Mouse (Mus musculus): Measurements from ENCODE around the gene Mob1a. TPM values are rescaled to one million over a fixed set of nuclear protein-coding genes. Genes with fewer than 3 reads are reported as not detected.
"Not testable (repeated sequence)": the region's sequence is repeated elsewhere in the genome, so short reads cannot be mapped to it uniquely, and the experiment has no call there.

Mob1a gene
- polyA plus RNA-seq, 1 experiment from 2014 or later: 19.2 TPM

GRCm38 (mm10) chr6:83326394-83326736, 549 bp downstream of the Mob1a start:
- Histone ChIP-seq H3K4me1 (ENCODE audit: control insufficient read depth, insufficient read depth, low read length) (peaks cover 16% of the 10 kb centered on the region), H3K9me3 (replicated peaks; ENCODE audit: control insufficient read depth, low read length, poor library complexity, severe bottlenecking) (no peaks in the 10 kb centered on the region), H3K27ac (ENCODE audit: low read length) (peak overlapping the region; percentile 87), H3K4me3 (ENCODE audit: low read depth, low read length) (peak overlapping the region; percentile 96), H3K27me3 (ENCODE audit: control insufficient read depth, insufficient read depth, low read depth, low read length) (no peaks in the 10 kb centered on the region), H3K4me2 (ENCODE audit: low read length) (peak overlapping the region; percentile 84), H3K36me3 (ENCODE audit: control insufficient read depth, insufficient read depth, low read length) (peaks cover 6% of the 10 kb centered on the region; the same call in 1 of the 2 replicates), H3K9ac (ENCODE audit: low read depth, low read length) (peak overlapping the region; percentile 97)
- ATAC-seq: no peak; the same call in 1 of the 2 replicates
- WGBS: 6% methylated on average over 6 of the region's 6 CpGs

GRCm38 (mm10) chr6:83326761-83327160, 945 bp downstream of the Mob1a start:
- Histone ChIP-seq H3K4me2 (ENCODE audit: low read length) (peak overlapping the region; percentile 84), H3K27me3 (ENCODE audit: control insufficient read depth, insufficient read depth, low read depth, low read length) (no peaks in the 10 kb centered on the region), H3K9ac (ENCODE audit: low read depth, low read length) (peak overlapping the region; percentile 97), H3K4me3 (ENCODE audit: low read depth, low read length) (peak overlapping the region; percentile 96), H3K9me3 (replicated peaks; ENCODE audit: control insufficient read depth, low read length, poor library complexity, severe bottlenecking) (no peaks in the 10 kb centered on the region), H3K4me1 (ENCODE audit: control insufficient read depth, insufficient read depth, low read length) (peaks cover 16% of the 10 kb centered on the region), H3K36me3 (ENCODE audit: control insufficient read depth, insufficient read depth, low read length) (peaks cover 10% of the 10 kb centered on the region), H3K27ac (ENCODE audit: low read length) (no peak overlapping the region)
- 62% methylated on average over 6 of the region's 6 CpGs for WGBS
- no peak for ATAC-seq

GRCm38 (mm10) chr6:83327591-83328190, 1.9 kb downstream of the Mob1a start:
- Histone ChIP-seq H3K27ac (ENCODE audit: low read length) (no peak overlapping the region), H3K9me3 (replicated peaks; ENCODE audit: control insufficient read depth, low read length, poor library complexity, severe bottlenecking) (no peaks in the 10 kb centered on the region), H3K4me2 (ENCODE audit: low read length) (no peak overlapping the region), H3K9ac (ENCODE audit: low read depth, low read length) (no peak overlapping the region), H3K4me1 (ENCODE audit: control insufficient read depth, insufficient read depth, low read length) (peaks cover 16% of the 10 kb centered on the region), H3K36me3 (ENCODE audit: control insufficient read depth, insufficient read depth, low read length) (peaks cover 17% of the 10 kb centered on the region), H3K27me3 (ENCODE audit: control insufficient read depth, insufficient read depth, low read depth, low read length) (no peaks in the 10 kb centered on the region), H3K4me3 (ENCODE audit: low read depth, low read length) (no peak overlapping the region)
- WGBS: 89% methylated on average over 3 of the region's 3 CpGs
- no peak for ATAC-seq

- H3K27me3 ChIP-seq (ENCODE audit: control insufficient read depth, insufficient read depth, low read depth, low read length): no peaks in the 10 kb centered on the region
- H3K9me3 ChIP-seq (replicated peaks; ENCODE audit: control insufficient read depth, low read length, poor library complexity, severe bottlenecking): no peaks in the 10 kb centered on the region
- WGBS: 73% methylated on average over 3 of the region's 3 CpGs
- H3K4me1 ChIP-seq (ENCODE audit: control insufficient read depth, insufficient read depth, low read length): no peaks in the 10 kb centered on the region
- H3K9ac ChIP-seq (ENCODE audit: low read depth, low read length): no peak overlapping the region
- no peak overlapping the region for H3K27ac ChIP-seq (ENCODE audit: low read length)
- ATAC-seq: no peak
- H3K4me2 ChIP-seq (ENCODE audit: low read length): no peak overlapping the region
- H3K36me3 ChIP-seq (ENCODE audit: control insufficient read depth, insufficient read depth, low read length): peaks cover 23% of the 10 kb centered on the region
- H3K4me3 ChIP-seq (ENCODE audit: low read depth, low read length): no peak overlapping the region
These were observed 15.6 kb downstream of the Mob1a start for GRCm38 (mm10) chr6:83341387-83341786.

- H3K27me3 ChIP-seq (ENCODE audit: control insufficient read depth, insufficient read depth, low read depth, low read length): no peaks in the 10 kb centered on the region
- H3K9me3 ChIP-seq (replicated peaks; ENCODE audit: control insufficient read depth, low read length, poor library complexity, severe bottlenecking): no peaks in the 10 kb centered on the region
- H3K9ac ChIP-seq (ENCODE audit: low read depth, low read length): no peak overlapping the region
- no peak overlapping the region for H3K4me2 ChIP-seq (ENCODE audit: low read length)
- no peak overlapping the region for H3K4me3 ChIP-seq (ENCODE audit: low read depth, low read length)
- no peaks in the 10 kb centered on the region for H3K4me1 ChIP-seq (ENCODE audit: control insufficient read depth, insufficient read depth, low read length)
- no peak for ATAC-seq
- peaks cover 23% of the 10 kb centered on the region for H3K36me3 ChIP-seq (ENCODE audit: control insufficient read depth, insufficient read depth, low read length)
- 94% methylated on average over 2 of the region's 2 CpGs for WGBS
- H3K27ac ChIP-seq (ENCODE audit: low read length): no peak overlapping the region
These were observed 17.1 kb downstream of the Mob1a start for GRCm38 (mm10) chr6:83342957-83343356.

- not testable (repeated sequence) for H3K4me2 ChIP-seq (ENCODE audit: low read length)
- WGBS: 94% methylated on average over 8 of the region's 8 CpGs
These were observed 19.5 kb downstream of the Mob1a start for GRCm38 (mm10) chr6:83345285-83345684.

GRCm38 (mm10) chr6:83347916-83348315, 22.1 kb downstream of the Mob1a start:
- Histone ChIP-seq H3K9ac (ENCODE audit: low read depth, low read length) (no peak overlapping the region), H3K9me3 (replicated peaks; ENCODE audit: control insufficient read depth, low read length, poor library complexity, severe bottlenecking) (no peaks in the 10 kb centered on the region), H3K36me3 (ENCODE audit: control insufficient read depth, insufficient read depth, low read length) (0 out of 2 replicates have a peak, but pooled peaks cover 1% of the 10 kb centered on the region), H3K4me2 (ENCODE audit: low read length) (no peak overlapping the region), H3K27ac (ENCODE audit: low read length) (no peak overlapping the region), H3K4me3 (ENCODE audit: low read depth, low read length) (no peak overlapping the region), H3K4me1 (ENCODE audit: control insufficient read depth, insufficient read depth, low read length) (peaks cover 12% of the 10 kb centered on the region), H3K27me3 (ENCODE audit: control insufficient read depth, insufficient read depth, low read depth, low read length) (no peaks in the 10 kb centered on the region)
- 96% methylated on average over 3 of the region's 3 CpGs for WGBS
- no peak for ATAC-seq

More at GRCm38 (mm10) chr6:83345285-83345684, 19.5 kb downstream of the Mob1a start:
- not testable (repeated sequence) for H3K27me3 ChIP-seq (ENCODE audit: control insufficient read depth, insufficient read depth, low read depth, low read length); H3K36me3 ChIP-seq (ENCODE audit: control insufficient read depth, insufficient read depth, low read length); H3K9ac ChIP-seq (ENCODE audit: low read depth, low read length); H3K9me3 ChIP-seq (replicated peaks; ENCODE audit: control insufficient read depth, low read length, poor library complexity, severe bottlenecking); H3K4me3 ChIP-seq (ENCODE audit: low read depth, low read length); ATAC-seq; H3K27ac ChIP-seq (ENCODE audit: low read length)
- H3K4me1 ChIP-seq (ENCODE audit: control insufficient read depth, insufficient read depth, low read length): peaks cover 11% of the 10 kb centered on the region

- 31% methylated on average over 6 of the region's 6 CpGs for WGBS
- Histone ChIP-seq H3K27ac (ENCODE audit: low read length) (peak within 1 kb of the TSS; percentile 39), H3K4me3 (ENCODE audit: low read depth, low read length) (peak within 1 kb of the TSS; percentile 75), H3K27me3 (ENCODE audit: control insufficient read depth, insufficient read depth, low read depth, low read length) (no peaks in the 10 kb centered on the region), H3K36me3 (ENCODE audit: control insufficient read depth, insufficient read depth, low read length) (peaks cover 3% of the 10 kb centered on the region; the same call in 1 of the 2 replicates), H3K9me3 (replicated peaks; ENCODE audit: control insufficient read depth, low read length, poor library complexity, severe bottlenecking) (no peaks in the 10 kb centered on the region), H3K4me1 (ENCODE audit: control insufficient read depth, insufficient read depth, low read length) (peaks cover 12% of the 10 kb centered on the region), H3K4me2 (ENCODE audit: low read length) (peak within 1 kb of the TSS; percentile 88), H3K9ac (ENCODE audit: low read depth, low read length) (peak within 1 kb of the TSS; percentile 91)
- ATAC-seq: no peak; the same call in 1 of the 2 replicates
These were observed 23.1 kb downstream of the Mob1a start, which contains the start of gene Bola3 for GRCm38 (mm10) chr6:83348873-83349272. TSS of gene Bola3 (plus strand) at chr6:83349147.

- peak overlapping the region; percentile 88 for H3K4me2 ChIP-seq (ENCODE audit: low read length)
- peak; percentile 95 for ATAC-seq
- H3K27me3 ChIP-seq (ENCODE audit: control insufficient read depth, insufficient read depth, low read depth, low read length): no peaks in the 10 kb centered on the region
- peak overlapping the region; percentile 39 for H3K27ac ChIP-seq (ENCODE audit: low read length)
- no peaks in the 10 kb centered on the region for H3K9me3 ChIP-seq (replicated peaks; ENCODE audit: control insufficient read depth, low read length, poor library complexity, severe bottlenecking)
- under 1% methylated on average over 53 of the region's 53 CpGs for WGBS
- H3K4me1 ChIP-seq (ENCODE audit: control insufficient read depth, insufficient read depth, low read length): peaks cover 12% of the 10 kb centered on the region
- H3K4me3 ChIP-seq (ENCODE audit: low read depth, low read length): peak overlapping the region; percentile 75
- peak overlapping the region; percentile 91 for H3K9ac ChIP-seq (ENCODE audit: low read depth, low read length)
- H3K36me3 ChIP-seq (ENCODE audit: control insufficient read depth, insufficient read depth, low read length): peaks cover 5% of the 10 kb centered on the region; the same call in 1 of the 2 replicates
These were observed 23.6 kb downstream of the Mob1a start for GRCm38 (mm10) chr6:83349274-83349958.
